Mouse (Mus musculus) embryo, embryonic 11 days (tissue): ENCODE data around the gene Tmco2.
A peak's percentile ranks its signal among the peaks of the same experiment; 100 is the strongest.
"Not testable (repeated sequence)": the region's sequence is repeated elsewhere in the genome, so short reads cannot be mapped to it uniquely, and the experiment has no call there.

Experiments
- DNase-seq: peaks from one replicate; pipeline ENCODE4 v3.0.0-alpha.2; 2015

Tmco2 gene

GRCm38 (mm10) chr4:121109126-121109525, at the start of gene Tmco2:
TSS of gene Tmco2 (minus strand) at chr4:121109226.
- DNase-seq, result no peak

DNA sequence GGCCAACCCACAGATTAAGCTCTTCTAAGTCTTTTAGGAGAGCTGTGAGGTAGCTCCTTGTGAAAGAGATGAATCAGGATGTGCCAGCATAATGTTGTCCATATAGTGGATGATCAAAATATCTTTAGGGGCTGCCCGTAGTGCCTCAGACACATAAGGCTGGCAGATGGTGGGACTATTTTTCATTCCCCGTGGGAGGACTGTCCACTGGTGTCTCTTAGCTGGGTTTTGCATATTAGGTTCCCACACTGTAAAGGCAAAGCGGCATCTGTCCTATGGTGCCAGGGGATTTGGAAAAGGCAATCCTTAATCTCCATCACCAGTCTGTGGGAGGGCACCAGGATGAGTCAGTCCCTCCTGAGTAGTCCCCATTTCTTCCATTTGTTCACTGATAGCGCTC, 5.7 kb downstream of the Tmco2 start:
- DNase-seq, result no peak

- DNase-seq, result peak; percentile 92
These were observed 11.2 kb downstream of the Tmco2 start, which contains the start of gene Zmpste24 for GRCm38 (mm10) chr4:121097650-121098378. TSS of gene Zmpste24 (minus strand) at chr4:121098241.

- no peak for DNase-seq
These were observed 18.8 kb downstream of the Tmco2 start for GRCm38 (mm10) chr4:121090211-121090610.

GRCm38 (mm10) chr4:121088696-121089095, 20.3 kb downstream of the Tmco2 start:
- no peak for DNase-seq

DNA sequence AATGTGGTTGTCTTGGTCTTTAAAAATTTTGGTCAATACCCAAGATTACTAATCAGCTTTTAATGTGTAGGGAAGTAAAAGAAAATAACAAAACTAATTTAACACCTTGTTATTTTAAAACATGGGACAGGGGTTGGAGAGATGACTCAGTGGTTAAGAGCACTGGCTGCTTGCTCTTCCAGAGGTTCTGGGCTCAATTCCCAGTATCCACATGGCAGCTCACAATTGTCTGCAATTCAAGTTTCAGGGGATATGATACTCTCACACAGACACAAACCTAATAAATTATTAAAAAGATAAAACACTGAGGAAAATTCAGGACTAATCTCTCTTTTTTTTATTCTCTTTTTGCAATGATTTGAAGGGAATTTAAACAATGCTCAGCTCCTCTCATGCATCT, 24.5 kb downstream of the Tmco2 start:
- DNase-seq, result no peak

GRCm38 (mm10) chr4:121080395-121080794, 28.6 kb downstream of the Tmco2 start:
- no peak for DNase-seq

DNA sequence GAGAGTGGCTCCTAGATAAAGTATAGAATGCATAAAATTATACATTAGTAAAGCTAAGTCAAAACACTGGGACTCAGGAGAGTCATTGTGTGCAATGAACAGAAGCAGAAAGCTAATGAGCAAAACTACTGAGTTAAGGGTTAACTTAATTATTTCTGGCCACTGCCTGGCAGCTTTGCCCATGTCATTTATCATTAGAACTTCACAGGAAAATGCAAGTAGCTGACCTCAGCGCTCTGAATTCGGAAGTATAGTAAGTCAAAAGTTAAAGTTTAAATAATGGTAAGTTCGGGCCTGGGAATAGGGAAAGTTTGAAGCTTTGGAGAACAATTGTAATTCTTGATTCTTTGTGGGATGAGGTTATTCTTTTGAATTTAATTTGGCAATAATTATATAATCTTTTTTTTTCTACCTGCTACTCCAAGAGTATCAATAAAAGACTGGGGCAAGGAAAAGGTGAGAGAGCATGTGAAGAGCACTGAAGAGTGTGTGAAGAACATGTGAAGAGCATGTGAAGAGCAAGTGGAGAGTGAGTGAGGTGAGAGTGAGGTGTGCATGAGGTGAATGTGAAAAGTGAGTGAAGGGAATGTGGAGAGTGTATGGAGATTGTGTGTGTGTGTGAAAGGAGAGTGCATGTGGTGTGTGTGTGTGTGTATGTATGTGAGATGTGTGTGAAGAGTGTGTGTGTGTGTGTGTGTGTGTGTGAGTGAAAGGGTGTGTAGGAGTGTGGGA, 30.9 kb downstream of the Tmco2 start:
- no peak for DNase-seq

- no peak for DNase-seq
These were observed 34.8 kb downstream of the Tmco2 start for GRCm38 (mm10) chr4:121074250-121074649.

DNA sequence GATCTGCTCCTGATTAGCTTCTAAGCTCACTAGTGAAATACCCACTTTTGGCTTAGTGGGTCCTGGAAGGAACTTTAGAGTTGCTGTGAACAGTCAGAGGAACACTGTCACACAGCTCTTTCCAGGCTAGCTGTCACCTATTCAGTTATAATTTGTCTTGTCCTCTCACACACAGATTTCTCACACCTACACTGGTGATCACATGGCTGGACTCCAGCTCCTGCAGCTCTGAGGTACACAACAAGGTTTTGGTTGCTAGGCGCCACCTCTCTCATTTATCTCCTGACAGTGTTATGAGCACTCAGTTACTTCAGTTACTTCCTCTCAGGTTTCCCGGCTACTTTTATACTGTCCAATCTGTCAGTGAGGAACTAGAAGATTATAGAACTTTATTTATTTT, 43.7 kb downstream of the Tmco2 start:
- no peak for DNase-seq

DNA sequence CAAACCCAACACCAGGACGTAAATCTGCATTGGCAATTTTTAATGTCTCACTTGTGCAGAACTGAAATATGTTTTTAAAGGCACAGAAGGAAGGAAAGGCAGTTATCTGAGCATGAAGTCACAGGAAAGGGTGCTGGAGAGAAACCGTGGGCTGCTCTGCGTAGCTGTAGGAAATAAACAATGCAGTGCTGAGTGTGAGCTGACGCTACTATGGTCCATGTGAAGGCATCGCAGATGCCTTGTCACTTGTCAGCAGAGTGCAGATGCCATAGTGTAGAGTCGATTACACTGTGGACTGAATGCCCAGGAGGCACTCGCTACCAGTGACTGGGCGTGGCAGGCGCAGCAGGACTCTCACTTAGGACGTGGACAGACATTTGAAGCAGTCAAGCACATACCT, 49.8 kb downstream of the Tmco2 start:
- DNase-seq, result not testable (repeated sequence)

DNA sequence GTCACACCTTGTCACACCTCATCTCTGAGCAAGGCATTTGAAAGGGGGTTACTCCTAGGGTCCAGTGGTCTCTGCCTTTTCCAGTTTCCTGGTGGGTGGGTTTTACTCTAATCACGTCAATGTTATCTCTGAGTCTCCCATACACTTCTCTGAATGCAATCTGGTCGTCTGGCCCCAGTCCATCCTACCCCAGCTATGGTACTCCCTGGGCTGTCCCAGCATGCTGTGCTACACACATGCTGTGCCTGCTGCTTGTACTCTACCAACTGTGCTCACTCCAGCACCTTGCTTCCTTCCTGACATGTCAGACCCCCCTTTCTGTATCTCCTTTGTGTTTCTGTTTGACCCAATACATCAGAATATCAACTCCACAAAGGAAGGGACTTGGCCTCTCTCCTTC, 52.0 kb downstream of the Tmco2 start:
- DNase-seq, result no peak

DNA sequence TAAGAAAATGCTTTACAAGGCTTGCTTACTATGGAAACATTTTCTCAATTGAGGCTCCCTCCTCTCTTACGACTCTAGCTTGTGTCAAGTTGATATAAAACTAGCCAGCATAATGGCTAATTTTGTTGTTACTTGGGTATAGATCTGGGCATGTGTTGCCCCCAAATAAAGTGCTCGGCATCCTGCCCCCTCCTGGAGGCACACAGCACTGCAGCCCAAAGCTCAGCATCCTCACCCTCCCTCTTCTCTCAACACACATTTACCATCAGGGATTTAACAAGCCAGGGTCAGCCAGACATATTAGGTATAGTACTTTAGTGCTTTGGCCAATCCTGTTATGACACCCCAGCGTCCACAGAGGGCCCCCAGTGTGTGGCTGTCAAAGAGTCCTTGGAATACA, 52.7 kb downstream of the Tmco2 start:
- peak; percentile 10 for DNase-seq
